Mouse (Mus musculus) CH12.LX (cell line): Measurements from ENCODE around the gene Lmna.

Experiments used
- CHD2 ChIP-seq: IDR thresholded peaks from 2 replicates; pipeline ENCODE4 v1.6.1; 2011; ENCODE audit warnings: low read length, improper control_type of control experiment
- CTCF ChIP-seq, 2 experiments: IDR thresholded peaks in 1 of 2; conservative IDR thresholded peaks in 1 of 2; 2 replicates each; pipeline ENCODE4 v1.5.1; 2011 to 2012; ENCODE audit warnings: low read depth in 2 of 2, low read length in 2 of 2, improper control_type of control experiment in 1 of 2, inconsistent platforms in 1 of 2, mild to moderate bottlenecking in 1 of 2, moderate library complexity in 1 of 2
- ETS1 ChIP-seq: conservative IDR thresholded peaks from 2 replicates; pipeline ENCODE4 v1.6.1; 2012; ENCODE audit warnings: low read depth, mild to moderate bottlenecking, inconsistent platforms, low read length, improper control_type of control experiment, moderate library complexity
- POLR2A ChIP-seq: IDR thresholded peaks from 2 replicates; pipeline ENCODE4 v1.6.1; 2011; ENCODE audit warnings: low read depth, mild to moderate bottlenecking, improper control_type of control experiment, low read length
- USF1 ChIP-seq: IDR thresholded peaks from 2 replicates; pipeline ENCODE4 v1.6.1; 2014; ENCODE audit warnings: low read depth, mild to moderate bottlenecking, inconsistent platforms, low read length, improper control_type of control experiment

- TF ChIP-seq CTCF (conservative IDR thresholded peaks at IDR 0.05 in 1 of 2, IDR thresholded peaks at IDR 0.05 in 1 of 2; ENCODE audit: low read depth in 2 of 2, low read length in 2 of 2) (no peak), CHD2 (no peak), POLR2A (no peak), USF1 (no peak), ETS1 (no peak)
Measured at GRCm38 (mm10) chr3:88452246-88452645, 57.5 kb downstream of the Lmna start.
